Mouse (Mus musculus): ENCODE results near the gene Tmem170b.

- TF ChIP-seq CTCF (IDR thresholded peaks at IDR 0.05; ENCODE audit: borderline replicate concordance, extremely low read depth, insufficient read depth, insufficient read length) = no peak
- no peak for TF ChIP-seq POLR2A (IDR thresholded peaks at IDR 0.05; ENCODE audit: borderline replicate concordance, extremely low read depth, insufficient read depth, insufficient read length, poor library complexity, severe bottlenecking)
Measured at GRCm38 (mm10) chr13:41572351-41572735, 33.4 kb upstream of the Tmem170b start.
